Mouse (Mus musculus) embryonic fibroblast, embryonic 13.5 days (primary cell): ENCODE measurements around the gene Abcg5. TPM values are rescaled to one million over a fixed set of nuclear protein-coding genes. Genes with fewer than 3 reads are reported as not detected.

ENCODE experiments used
- H3K27ac ChIP-seq: 2 replicates; pipeline ENCODE4 v1.5.1; 2012; ENCODE audit warnings: low read length, control low read depth, inconsistent platforms; ENCODE audit not compliant: insufficient read depth
- H3K4me1 ChIP-seq: 2 replicates; pipeline ENCODE4 v1.6.1; 2011; ENCODE audit warnings: low read length; ENCODE audit not compliant: control insufficient read depth, insufficient read depth
- H3K4me3 ChIP-seq: 2 replicates; pipeline ENCODE4 v1.5.1; 2011; ENCODE audit warnings: mild to moderate bottlenecking, control low read depth, low read length; ENCODE audit not compliant: insufficient read depth
- CTCF ChIP-seq: IDR thresholded peaks from 2 replicates; pipeline ENCODE4 v1.5.1; 2011; ENCODE audit warnings: mild to moderate bottlenecking, control low read depth, low read length, moderate library complexity, borderline replicate concordance; ENCODE audit not compliant: insufficient read depth
- POLR2A ChIP-seq: IDR thresholded peaks from 2 replicates; pipeline ENCODE4 v1.6.1; 2011; ENCODE audit warnings: low read depth, mild to moderate bottlenecking, control low read depth, low read length, moderate library complexity
- polyA plus RNA-seq: library from polyadenylated mRNA; stranded (reverse); fragments of >200 nt; gene quantifications from 2 replicates; pipeline ENCODE4 v1.2.4, GENCODE M21; 2011; ENCODE audit warnings: low read depth; ENCODE audit not compliant: missing spikeins, insufficient read length

Gene Abcg5
- polyA plus RNA-seq, 1 experiment, result not detected

DNA sequence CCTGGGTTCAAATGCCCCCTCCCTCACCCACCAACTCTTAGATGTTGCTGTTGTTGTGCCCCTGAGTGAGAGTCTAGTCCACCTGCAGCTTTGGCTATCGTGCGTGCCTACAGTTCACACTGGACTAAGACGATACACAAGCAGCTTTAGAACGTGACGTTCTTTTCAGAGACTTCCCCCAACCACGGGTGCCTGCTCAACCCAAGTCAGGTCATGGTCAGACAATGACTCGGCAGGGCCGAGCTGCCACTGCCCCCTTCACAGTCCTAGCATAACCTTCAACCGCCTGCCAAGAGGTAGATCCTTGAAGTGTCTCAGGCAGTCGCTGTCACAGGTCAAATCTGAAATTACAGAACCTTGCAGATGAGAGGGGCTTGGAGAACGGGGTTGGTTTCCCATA lies 6.0 kb upstream of the Abcg5 start:
- H3K4me3 ChIP-seq, result no peak overlapping the region
- TF ChIP-seq POLR2A (no peak), CTCF (no peak)
- no peak overlapping the region for H3K27ac ChIP-seq
- peaks cover 7% of the 10 kb centered on the region for H3K4me1 ChIP-seq

DNA sequence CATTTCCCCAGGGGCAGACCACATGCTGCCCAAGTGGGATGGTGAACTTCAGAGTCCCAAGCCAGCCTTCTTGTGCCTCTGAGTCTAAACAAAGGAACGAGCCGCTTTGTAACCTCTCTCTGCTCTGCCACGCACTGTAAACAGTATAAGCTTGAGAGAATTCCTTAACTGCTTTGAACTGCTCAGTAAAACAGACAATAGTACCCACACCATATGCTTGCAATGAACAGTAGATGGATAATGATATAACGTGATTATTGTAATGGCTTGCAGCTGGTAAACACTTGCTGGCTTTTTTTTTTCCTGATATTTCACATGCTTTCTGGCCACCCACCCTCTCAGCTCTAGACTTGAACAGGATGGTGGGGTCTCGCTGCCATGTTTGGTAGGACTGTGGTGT lies 5.2 kb upstream of the Abcg5 start:
- peaks cover 7% of the 10 kb centered on the region for H3K4me1 ChIP-seq
- H3K27ac ChIP-seq, result no peak overlapping the region
- TF ChIP-seq CTCF, result no peak
- no peak for TF ChIP-seq POLR2A
- no peak overlapping the region for H3K4me3 ChIP-seq

DNA sequence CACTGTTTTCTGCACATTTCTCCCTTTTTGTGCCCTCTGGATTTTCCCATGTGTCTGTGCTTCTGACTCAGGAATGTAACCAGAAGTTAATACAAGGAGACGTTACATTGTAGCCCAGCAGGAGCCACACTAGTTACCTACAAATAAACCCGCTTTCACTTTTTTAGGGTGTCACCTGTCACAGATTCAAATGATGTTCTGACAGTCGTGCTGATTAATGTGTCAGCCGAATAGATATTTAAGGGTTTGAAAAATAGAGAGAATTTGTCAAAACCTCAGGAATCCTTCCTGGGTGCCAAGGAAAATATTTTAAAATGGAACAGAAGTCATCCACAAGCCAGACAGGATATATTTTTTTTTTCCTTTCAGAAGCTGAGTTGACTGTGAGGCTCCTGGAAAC lies 2.5 kb upstream of the Abcg5 start:
- Histone ChIP-seq H3K27ac (no peak overlapping the region), H3K4me1 (peaks cover 7% of the 10 kb centered on the region), H3K4me3 (no peak overlapping the region)
- no peak for TF ChIP-seq CTCF
- no peak for TF ChIP-seq POLR2A

DNA sequence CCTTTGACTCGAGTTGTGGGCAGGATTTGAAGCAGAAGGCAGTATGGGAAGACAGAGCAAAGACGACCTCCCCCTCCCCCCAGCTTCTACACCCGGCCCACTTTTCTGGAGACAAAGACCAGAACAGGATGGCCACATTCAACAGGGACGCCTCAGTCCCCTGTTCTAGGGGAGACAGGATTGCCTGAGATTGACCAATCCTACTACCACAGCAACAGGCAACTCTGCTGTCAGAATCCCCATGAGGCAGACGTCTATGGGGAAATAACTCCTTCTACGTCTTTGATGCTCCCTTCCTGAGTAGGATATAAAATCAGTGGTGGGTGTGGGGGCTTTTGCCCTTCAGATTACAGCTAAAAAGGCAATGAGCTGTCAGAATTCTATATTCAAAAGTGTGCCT lies 1.5 kb upstream of the Abcg5 start:
- peaks cover 7% of the 10 kb centered on the region for H3K4me1 ChIP-seq
- H3K4me3 ChIP-seq, result no peak overlapping the region
- TF ChIP-seq CTCF (no peak), POLR2A (no peak)
- H3K27ac ChIP-seq, result no peak overlapping the region

DNA sequence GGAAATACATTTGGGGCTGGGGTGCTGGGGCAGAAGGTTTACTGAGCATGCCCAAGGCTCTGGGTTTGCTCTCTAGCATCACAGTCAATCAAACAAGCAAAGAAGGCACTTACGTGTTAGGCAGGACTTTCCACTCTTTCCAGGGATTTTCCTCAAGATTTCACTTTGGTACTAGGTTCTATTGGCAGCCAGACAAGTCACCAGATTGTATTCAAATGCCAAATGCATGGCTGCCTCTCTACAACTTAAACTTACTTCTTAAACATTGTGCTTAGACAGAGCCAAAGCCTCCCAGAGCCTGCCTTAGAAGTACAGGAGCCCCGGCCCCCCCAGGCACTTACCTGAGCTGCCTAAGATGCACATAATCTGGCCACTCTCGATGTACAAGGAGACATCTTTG lies 1.1 kb downstream of the Abcg5 start:
- Histone ChIP-seq H3K27ac (no peak overlapping the region), H3K4me3 (no peak overlapping the region), H3K4me1 (peaks cover 7% of the 10 kb centered on the region)
- TF ChIP-seq CTCF (no peak), POLR2A (no peak)

DNA sequence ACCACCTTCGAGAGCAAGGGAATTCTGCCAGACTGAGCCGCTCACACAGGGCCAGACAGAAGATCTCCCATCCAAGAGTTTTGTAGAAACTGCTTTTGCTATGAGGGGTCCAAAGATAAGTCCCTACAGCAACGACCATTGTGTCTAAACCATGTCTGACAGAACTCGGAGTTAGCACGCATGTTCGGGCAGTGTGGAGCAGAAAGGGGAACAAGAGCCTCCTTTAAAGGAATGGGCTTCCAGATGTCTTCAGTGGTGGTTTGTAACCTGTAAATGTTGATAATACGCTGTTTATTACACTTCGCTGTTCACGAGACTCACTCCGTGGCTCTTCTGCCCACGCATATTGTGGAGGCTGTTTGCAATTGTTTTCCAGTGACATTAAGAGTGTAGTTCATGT lies 5.2 kb downstream of the Abcg5 start:
- TF ChIP-seq POLR2A, result no peak
- TF ChIP-seq CTCF, result no peak
- Histone ChIP-seq H3K4me1 (no peaks in the 10 kb centered on the region), H3K27ac (no peak overlapping the region), H3K4me3 (no peak overlapping the region)

DNA sequence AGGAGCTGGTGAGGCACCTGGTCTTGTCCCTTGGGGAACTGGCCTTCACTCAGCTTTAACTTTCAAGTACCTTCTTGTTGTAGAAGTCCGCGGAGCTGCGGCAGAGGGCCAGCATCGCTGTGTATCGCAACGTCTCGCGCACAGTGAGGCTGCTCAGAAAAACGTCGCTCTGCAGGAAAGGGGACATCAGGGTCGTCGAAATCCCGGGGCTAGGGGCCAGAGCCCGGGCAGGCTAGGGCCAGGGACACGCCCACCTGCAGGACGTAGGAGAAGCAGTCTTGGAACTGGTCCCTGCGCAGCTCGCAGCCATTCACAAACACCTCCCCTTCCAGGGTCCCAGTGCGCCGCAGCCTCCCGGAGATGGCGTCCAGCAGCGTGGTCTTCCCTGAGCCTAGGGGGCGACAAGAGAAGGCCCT lies 6.9 kb downstream of the Abcg5 start, which contains the start of gene Abcg8:
Abcg8 (plus strand) TSS at position 352 of the 416 bp plus-strand sequence.
- Histone ChIP-seq H3K4me3 (no peak within 1 kb of the TSS), H3K27ac (no peak within 1 kb of the TSS), H3K4me1 (no peaks in the 10 kb centered on the region)
- TF ChIP-seq CTCF (no peak), POLR2A (no peak)

DNA sequence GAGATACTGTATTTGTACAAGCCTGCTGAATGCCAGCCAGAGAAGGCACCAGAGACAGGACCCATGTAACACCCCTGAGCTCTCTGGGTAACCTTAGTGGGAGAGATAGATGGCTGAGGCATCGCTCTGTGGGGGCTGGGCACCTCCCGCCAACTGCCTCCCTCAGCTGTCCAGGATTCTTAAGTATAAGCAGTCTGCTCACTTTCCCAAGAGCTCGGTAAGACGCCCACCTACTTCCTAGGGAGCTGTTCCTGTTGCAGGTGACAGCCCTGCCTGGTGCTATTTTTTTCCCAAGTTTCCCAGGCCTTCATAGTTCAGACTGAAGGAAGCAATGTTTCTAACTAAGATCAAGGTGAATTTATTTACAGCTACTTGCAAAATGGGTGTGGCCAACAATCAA lies 7.6 kb downstream of the Abcg5 start:
- TF ChIP-seq POLR2A (no peak), CTCF (no peak)
- H3K27ac ChIP-seq, result no peak overlapping the region
- H3K4me3 ChIP-seq, result no peak overlapping the region
- no peaks in the 10 kb centered on the region for H3K4me1 ChIP-seq

DNA sequence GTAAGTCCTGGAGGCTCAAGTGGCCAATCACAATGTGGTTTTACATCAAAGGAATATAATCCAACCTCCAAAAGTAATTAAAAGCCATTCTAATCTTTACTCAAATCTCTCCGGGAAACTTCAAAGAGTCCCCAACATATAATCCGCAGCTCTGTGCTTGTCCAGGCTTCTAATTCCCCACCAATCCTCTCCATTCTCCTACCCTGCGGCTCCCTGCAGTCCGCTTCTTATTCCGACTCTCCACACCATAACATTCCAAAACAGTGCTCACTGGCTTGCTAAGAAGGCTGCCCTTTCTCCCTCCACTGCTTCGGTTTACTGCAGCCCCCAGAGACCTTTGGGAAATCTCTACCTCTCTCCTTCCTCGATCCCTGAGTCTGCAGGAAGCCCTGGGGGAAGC lies 8.8 kb downstream of the Abcg5 start:
- Histone ChIP-seq H3K27ac (no peak overlapping the region), H3K4me1 (no peaks in the 10 kb centered on the region), H3K4me3 (no peak overlapping the region)
- TF ChIP-seq CTCF (no peak), POLR2A (no peak)

DNA sequence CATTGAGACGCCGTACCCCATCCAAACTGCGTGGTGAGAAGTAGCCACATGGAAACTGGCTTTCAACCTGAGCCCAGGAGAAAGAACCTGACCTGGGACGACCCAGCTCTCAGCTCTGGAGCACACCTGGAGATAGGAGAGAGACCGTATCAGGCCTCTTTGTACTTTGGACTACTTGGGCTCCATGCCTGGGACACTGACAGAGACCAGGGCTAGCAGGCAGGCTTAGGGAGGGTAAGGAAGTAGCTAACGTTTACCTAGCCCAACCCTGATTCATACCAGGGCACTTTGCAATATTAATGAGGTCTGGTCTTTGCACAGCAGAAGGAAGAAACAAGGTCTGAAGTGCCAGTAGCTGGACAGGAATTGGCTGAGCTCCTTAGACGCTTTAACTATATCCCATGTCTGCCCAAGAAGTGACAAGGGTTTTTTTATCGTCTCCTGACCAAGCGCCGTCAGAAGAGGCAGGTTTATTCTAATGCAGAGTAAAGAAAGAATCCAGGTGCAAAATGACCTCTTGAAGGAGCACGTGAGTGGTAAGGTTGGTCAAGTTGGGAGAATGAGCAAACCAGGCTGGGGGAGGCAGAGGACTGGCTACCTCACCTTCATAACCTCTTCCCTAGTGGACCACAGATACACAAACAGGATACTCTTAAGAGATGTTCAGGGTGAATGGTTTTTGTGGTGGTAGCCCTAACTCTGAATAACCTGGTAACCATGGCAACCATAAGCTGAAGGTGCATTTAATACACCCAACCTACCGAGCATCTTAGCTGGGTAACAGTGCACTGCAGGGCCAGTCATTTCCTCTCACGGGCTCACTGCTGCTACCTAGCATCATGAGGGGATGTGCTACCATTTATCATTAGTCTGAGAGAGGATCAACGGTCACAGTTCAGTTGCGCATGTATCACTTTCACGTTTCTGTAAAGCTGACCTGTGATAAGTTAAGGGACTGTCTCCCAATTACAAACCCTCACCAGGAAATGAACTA lies 10.1 kb downstream of the Abcg5 start:
- no peaks in the 10 kb centered on the region for H3K4me1 ChIP-seq
- TF ChIP-seq CTCF (no peak), POLR2A (no peak)
- H3K4me3 ChIP-seq, result no peak overlapping the region
- H3K27ac ChIP-seq, result no peak overlapping the region
